In genomic region chr5:98182603-98182920, GRCm38 (mm10) we compare ENCODE assay signal across 12 mouse cellular contexts. TPM values are rescaled to one million over a fixed set of nuclear protein-coding genes. Genes with fewer than 3 reads are reported as not detected.
DNase-seq lines count a peak whose midpoint lies in the region; ATAC-seq and TF ChIP-seq lines count a peak whose summit lies in the region.
"Had no signal": no experiment of that assay in that cellular context is flagged by ENCODE, and none has a peak within 500 bp of the region (broad histone marks: within the 10 kb centered on the region; RNA-seq: fewer than 3 reads in every experiment).

No protein-coding gene starts in this region.

- H3K4me2 ChIP-seq in lung, embryonic 16.5 days (ENCODE audit: low read depth, low read length), result peak overlapping the region; percentile 13
- H3K4me2 ChIP-seq in hindbrain, embryonic 11.5 days (replicated peaks; ENCODE audit: low read depth, low read length), result peak overlapping the region; percentile 40
- H3K4me2 ChIP-seq in midbrain, embryonic 11.5 days, result peak overlapping the region; percentile 43
- peak overlapping the region; percentile 90 for H3K4me2 ChIP-seq in neural tube, embryonic 15.5 days
- no peak overlapping the region for H3K4me2 ChIP-seq in stomach, postnatal 0 days (replicated peaks; ENCODE audit: low read depth)
- H3K4me2 ChIP-seq: liver, embryonic 11.5 days had no signal

- H3K36me3 ChIP-seq in lung, embryonic 16.5 days (ENCODE audit: control insufficient read depth, insufficient read depth, low read length), result no peaks in the 10 kb centered on the region
- H3K36me3 ChIP-seq in hindbrain, embryonic 11.5 days (ENCODE audit: control insufficient read depth, insufficient read depth, low read length), result no peaks in the 10 kb centered on the region
- H3K36me3 ChIP-seq in midbrain, embryonic 11.5 days (ENCODE audit: control insufficient read depth, insufficient read depth, low read length), result no peaks in the 10 kb centered on the region
- H3K36me3 ChIP-seq in neural tube, embryonic 15.5 days, result no peaks in the 10 kb centered on the region
- no peaks in the 10 kb centered on the region for H3K36me3 ChIP-seq in stomach, postnatal 0 days (ENCODE audit: control insufficient read depth, insufficient read depth, low read length)

- no peak overlapping the region for H3K9ac ChIP-seq in lung, embryonic 16.5 days (ENCODE audit: low read length)
- no peak overlapping the region for H3K9ac ChIP-seq in hindbrain, embryonic 11.5 days (ENCODE audit: low read depth, low read length)
- no peak overlapping the region for H3K9ac ChIP-seq in midbrain, embryonic 11.5 days (ENCODE audit: low read length)
- H3K9ac ChIP-seq in neural tube, embryonic 15.5 days (replicated peaks), result peak overlapping the region; percentile 52; the same call in 1 of the 2 replicates
- no peak overlapping the region for H3K9ac ChIP-seq in stomach, postnatal 0 days (ENCODE audit: low read length)

- no peak for ATAC-seq in lung, embryonic 16.5 days (ENCODE audit: low read depth)
- peak; percentile 69 for ATAC-seq in hindbrain, embryonic 11.5 days (ENCODE audit: low FRiP score)
- ATAC-seq in midbrain, embryonic 11.5 days (ENCODE audit: low FRiP score), result peak; percentile 70
- ATAC-seq in neural tube, embryonic 15.5 days (ENCODE audit: low FRiP score), result no peak
- ATAC-seq in stomach, postnatal 0 days (ENCODE audit: low FRiP score, low TSS enrichment), result no peak

- peaks cover 81% of the 10 kb centered on the region for H3K27me3 ChIP-seq in lung, embryonic 16.5 days (ENCODE audit: control insufficient read depth, insufficient read depth, low read depth, low read length)
- H3K27me3 ChIP-seq in hindbrain, embryonic 11.5 days (ENCODE audit: control insufficient read depth, insufficient read depth, low read length), result peaks cover 29% of the 10 kb centered on the region
- peaks cover 76% of the 10 kb centered on the region for H3K27me3 ChIP-seq in midbrain, embryonic 11.5 days (ENCODE audit: control insufficient read depth, insufficient read depth, low read length)
- H3K27me3 ChIP-seq in neural tube, embryonic 15.5 days (replicated peaks), result peaks cover 51% of the 10 kb centered on the region
- H3K27me3 ChIP-seq in stomach, postnatal 0 days (ENCODE audit: control insufficient read depth, insufficient read depth, low read length), result peaks cover 23% of the 10 kb centered on the region

- no peaks in the 10 kb centered on the region for H3K9me3 ChIP-seq in lung, embryonic 16.5 days (ENCODE audit: control insufficient read depth, low read length)
- H3K9me3 ChIP-seq in hindbrain, embryonic 11.5 days (ENCODE audit: control insufficient read depth, low read length), result no peaks in the 10 kb centered on the region
- no peaks in the 10 kb centered on the region for H3K9me3 ChIP-seq in midbrain, embryonic 11.5 days (ENCODE audit: control insufficient read depth, low read length)
- no peaks in the 10 kb centered on the region for H3K9me3 ChIP-seq in neural tube, embryonic 15.5 days (replicated peaks)
- no peaks in the 10 kb centered on the region for H3K9me3 ChIP-seq in stomach, postnatal 0 days (ENCODE audit: control insufficient read depth, low read length)

- peaks cover 16% of the 10 kb centered on the region for H3K4me1 ChIP-seq in lung, embryonic 16.5 days (replicated peaks; ENCODE audit: control insufficient read depth, insufficient read depth, low read length)
- H3K4me1 ChIP-seq in hindbrain, embryonic 11.5 days (replicated peaks; ENCODE audit: control insufficient read depth, insufficient read depth, low read length), result peaks cover 8% of the 10 kb centered on the region
- H3K4me1 ChIP-seq in midbrain, embryonic 11.5 days (ENCODE audit: control insufficient read depth, insufficient read depth, low read length), result peaks cover 49% of the 10 kb centered on the region
- H3K4me1 ChIP-seq in neural tube, embryonic 15.5 days, result peaks cover 48% of the 10 kb centered on the region
- 0 out of 2 replicates have a peak, but pooled peaks cover 3% of the 10 kb centered on the region for H3K4me1 ChIP-seq in stomach, postnatal 0 days (replicated peaks; ENCODE audit: control insufficient read depth, insufficient read depth)

- WGBS in lung, embryonic 16.5 days, result 9% methylated on average over 5 of the region's 5 CpGs
- WGBS in hindbrain, embryonic 11.5 days, result 0% methylated on average over 5 of the region's 5 CpGs
- WGBS in midbrain, embryonic 11.5 days, result 2% methylated on average over 5 of the region's 5 CpGs
- 2% methylated on average over 5 of the region's 5 CpGs for WGBS in neural tube, embryonic 15.5 days
- WGBS in stomach, postnatal 0 days, result 9% methylated on average over 5 of the region's 5 CpGs

- TF ChIP-seq EP300 in stomach, postnatal 0 days (optimal IDR thresholded peaks at IDR 0.05), result no peak

- DNase-seq in lung, postnatal 25 days (ENCODE audit: low spot score), result no peak
- no peak for DNase-seq in hindbrain, embryonic 11.5 days (ENCODE audit: low spot score)
- DNase-seq in midbrain, embryonic 11.5 days (ENCODE audit: low spot score, missing footprints), result no peak
- DNase-seq in right cerebral cortex, postnatal 4 days, result no peak
- no peak for DNase-seq in stomach, postnatal 0 days (ENCODE audit: low spot score)
- DNase-seq: adrenal gland, postnatal 10 days; cerebellum, adult 11 months; heart, adult 2 months; kidney, postnatal 10 days had no signal

- no peak overlapping the region for H3K27ac ChIP-seq in lung, embryonic 16.5 days (ENCODE audit: low read length)
- no peak overlapping the region for H3K27ac ChIP-seq in hindbrain, embryonic 11.5 days (ENCODE audit: low read depth, low read length)
- no peak overlapping the region for H3K27ac ChIP-seq in midbrain, embryonic 11.5 days (ENCODE audit: low read depth, low read length)
- H3K27ac ChIP-seq in neural tube, embryonic 15.5 days (replicated peaks), result peak overlapping the region; percentile 82; the same call in 1 of the 2 replicates
- no peak overlapping the region for H3K27ac ChIP-seq in stomach, postnatal 0 days (replicated peaks)
- H3K27ac ChIP-seq: heart, adult 2 months had no signal

- TF ChIP-seq CTCF in stomach, postnatal 0 days (IDR thresholded peaks at IDR 0.05; ENCODE audit: low read depth), result no peak

- H3K4me3 ChIP-seq in lung, embryonic 16.5 days (ENCODE audit: low read length), result 0 out of 2 replicates have a peak overlapping the region, but pooled peaks have one; percentile 43
- H3K4me3 ChIP-seq in hindbrain, embryonic 11.5 days (ENCODE audit: low read depth, low read length), result peak overlapping the region; percentile 37
- peak overlapping the region; percentile 30 for H3K4me3 ChIP-seq in midbrain, embryonic 11.5 days (ENCODE audit: low read depth, low read length)
- H3K4me3 ChIP-seq in neural tube, embryonic 15.5 days (replicated peaks), result peak overlapping the region; percentile 42
- no peak overlapping the region for H3K4me3 ChIP-seq in stomach, postnatal 0 days (ENCODE audit: low read depth, low read length)
- H3K4me3 ChIP-seq: heart, adult 2 months had no signal

RNA-seq across cellular contexts. Expression of gene Prdm8, which starts 15.6 kb away (rescaled TPM):
- polyA plus RNA-seq in lung, embryonic 16.5 days (2015; fragmentation: Nextera tagmentation; extraction: Ambion mirVana), result 0.79 and 0.87 TPM in 2 replicates
- polyA plus RNA-seq in hindbrain, embryonic 11.5 days (2014; fragmentation: Nextera tagmentation; extraction: Ambion mirVana), result 2.8 and 2.9 TPM in 2 replicates
- polyA plus RNA-seq in midbrain, embryonic 11.5 days (2014; fragmentation: Nextera tagmentation; extraction: Ambion mirVana), result 1.0 and 1.7 TPM in 2 replicates
- 3.6 and 3.9 TPM in 2 replicates for polyA plus RNA-seq in neural tube, embryonic 15.5 days (2015; fragmentation: Nextera tagmentation; extraction: Ambion mirVana)
- polyA plus RNA-seq in stomach, postnatal 0 days (2015; fragmentation: Nextera tagmentation; extraction: Ambion mirVana), result 0.06 and 0.07 TPM in 2 replicates
- polyA plus RNA-seq: liver, embryonic 11.5 days had no signal

Comparison
In these comparisons a context has a peak if more than half of its experiments do, and no peak if none do; other contexts are left out.
1. ATAC-seq: peak in hindbrain, embryonic 11.5 days (single experiment) and midbrain, embryonic 11.5 days (single experiment); none in lung, embryonic 16.5 days (single experiment), neural tube, embryonic 15.5 days (single experiment) and stomach, postnatal 0 days (single experiment).